Mouse (Mus musculus): ENCODE data around the gene Irf8. TPM values are rescaled to one million over a fixed set of nuclear protein-coding genes. Genes with fewer than 3 reads are reported as not detected.

Gene Irf8
- total and polyA plus RNA-seq, 3 experiments: 0.05 to 0.07 TPM; not detected in 1

GRCm38 (mm10) chr8:120737166-120737565 lies 1.0 kb downstream of the Irf8 start:
- ATAC-seq (ENCODE audit: extremely low read depth, insufficient number of reproducible peaks, low FRiP score, poor library complexity, severe bottlenecking): no peak

GRCm38 (mm10) chr8:120738771-120739170 lies 2.6 kb downstream of the Irf8 start:
- Histone ChIP-seq H3K4me3 (ENCODE audit: low read depth, low read length) (no peak overlapping the region), H3K27me3 (ENCODE audit: insufficient read depth, low read length) (no peaks in the 10 kb centered on the region)

More at GRCm38 (mm10) chr8:120737166-120737565, 1.0 kb downstream of the Irf8 start:
- H3K27me3 ChIP-seq (ENCODE audit: insufficient read depth, low read length): no peaks in the 10 kb centered on the region
- H3K36me3 ChIP-seq (replicated peaks): no peaks in the 10 kb centered on the region
- no peak overlapping the region for H3K4me3 ChIP-seq (ENCODE audit: low read depth, low read length)
- peaks cover 85% of the 10 kb centered on the region for H3K9me3 ChIP-seq (replicated peaks)
- TF ChIP-seq TAL1 (conservative IDR thresholded peaks at IDR 0.05; ENCODE audit: low read depth, low read length) (no peak), GATA1 (IDR thresholded peaks at IDR 0.05; ENCODE audit: borderline replicate concordance, low read length) (no peak), GATA2 (IDR thresholded peaks at IDR 0.05; ENCODE audit: borderline replicate concordance, low read depth, low read length) (no peak), POLR2AphosphoS5 (IDR thresholded peaks at IDR 0.05; ENCODE audit: insufficient replicate concordance, low read depth, low read length) (no peak), CTCF (IDR thresholded peaks at IDR 0.05; ENCODE audit: low read depth, low read length) (no peak)
- DNase-seq (ENCODE audit: low spot score): no peak
- no peaks in the 10 kb centered on the region for H3K4me1 ChIP-seq (ENCODE audit: insufficient read depth, low read depth, low read length)

GRCm38 (mm10) chr8:120739526-120739925 lies 3.4 kb downstream of the Irf8 start:
- ATAC-seq (ENCODE audit: extremely low read depth, insufficient number of reproducible peaks, low FRiP score, poor library complexity, severe bottlenecking) (no peak), DNase-seq (ENCODE audit: low spot score) (no peak)
- H3K4me3 ChIP-seq (ENCODE audit: low read depth, low read length): no peak overlapping the region
- H3K27me3 ChIP-seq (ENCODE audit: insufficient read depth, low read length): no peaks in the 10 kb centered on the region
- TF ChIP-seq TAL1 (conservative IDR thresholded peaks at IDR 0.05; ENCODE audit: low read depth, low read length) (no peak), GATA2 (IDR thresholded peaks at IDR 0.05; ENCODE audit: borderline replicate concordance, low read depth, low read length) (no peak), CTCF (IDR thresholded peaks at IDR 0.05; ENCODE audit: low read depth, low read length) (no peak), POLR2AphosphoS5 (IDR thresholded peaks at IDR 0.05; ENCODE audit: insufficient replicate concordance, low read depth, low read length) (no peak)
- H3K9me3 ChIP-seq (replicated peaks): peaks cover 86% of the 10 kb centered on the region
- no peaks in the 10 kb centered on the region for H3K4me1 ChIP-seq (ENCODE audit: insufficient read depth, low read depth, low read length)
- no peaks in the 10 kb centered on the region for H3K36me3 ChIP-seq (replicated peaks)

More at GRCm38 (mm10) chr8:120738771-120739170, 2.6 kb downstream of the Irf8 start:
- ATAC-seq (ENCODE audit: extremely low read depth, insufficient number of reproducible peaks, low FRiP score, poor library complexity, severe bottlenecking) (no peak), DNase-seq (ENCODE audit: low spot score) (no peak)
- H3K36me3 ChIP-seq (replicated peaks): no peaks in the 10 kb centered on the region
- peaks cover 85% of the 10 kb centered on the region for H3K9me3 ChIP-seq (replicated peaks)
- no peaks in the 10 kb centered on the region for H3K4me1 ChIP-seq (ENCODE audit: insufficient read depth, low read depth, low read length)
- TF ChIP-seq TAL1 (conservative IDR thresholded peaks at IDR 0.05; ENCODE audit: low read depth, low read length): no peak
- no peak for TF ChIP-seq POLR2AphosphoS5 (IDR thresholded peaks at IDR 0.05; ENCODE audit: insufficient replicate concordance, low read depth, low read length)
- no peak for TF ChIP-seq GATA1 (IDR thresholded peaks at IDR 0.05; ENCODE audit: borderline replicate concordance, low read length)
- no peak for TF ChIP-seq GATA2 (IDR thresholded peaks at IDR 0.05; ENCODE audit: borderline replicate concordance, low read depth, low read length)
- no peak for TF ChIP-seq CTCF (IDR thresholded peaks at IDR 0.05; ENCODE audit: low read depth, low read length)

GRCm38 (mm10) chr8:120740579-120740978 lies 4.4 kb downstream of the Irf8 start:
- H3K4me1 ChIP-seq (ENCODE audit: insufficient read depth, low read depth, low read length): no peaks in the 10 kb centered on the region
- no peak for ATAC-seq (ENCODE audit: extremely low read depth, insufficient number of reproducible peaks, low FRiP score, poor library complexity, severe bottlenecking)

GRCm38 (mm10) chr8:120741001-120741400 lies 4.8 kb downstream of the Irf8 start:
- ATAC-seq (ENCODE audit: extremely low read depth, insufficient number of reproducible peaks, low FRiP score, poor library complexity, severe bottlenecking): no peak
- no peak for TF ChIP-seq POLR2AphosphoS5 (IDR thresholded peaks at IDR 0.05; ENCODE audit: insufficient replicate concordance, low read depth, low read length)
- TF ChIP-seq CTCF (IDR thresholded peaks at IDR 0.05; ENCODE audit: low read depth, low read length): no peak
- no peak for TF ChIP-seq TAL1 (conservative IDR thresholded peaks at IDR 0.05; ENCODE audit: low read depth, low read length)
- TF ChIP-seq GATA2 (IDR thresholded peaks at IDR 0.05; ENCODE audit: borderline replicate concordance, low read depth, low read length): no peak
- no peak for TF ChIP-seq GATA1 (IDR thresholded peaks at IDR 0.05; ENCODE audit: borderline replicate concordance, low read length)

More at GRCm38 (mm10) chr8:120740579-120740978, 4.4 kb downstream of the Irf8 start:
- no peak for TF ChIP-seq CTCF (IDR thresholded peaks at IDR 0.05; ENCODE audit: low read depth, low read length)
- Histone ChIP-seq H3K36me3 (replicated peaks) (no peaks in the 10 kb centered on the region), H3K9me3 (replicated peaks) (peaks cover 91% of the 10 kb centered on the region), H3K27me3 (ENCODE audit: insufficient read depth, low read length) (no peaks in the 10 kb centered on the region), H3K4me3 (ENCODE audit: low read depth, low read length) (no peak overlapping the region)
- DNase-seq (ENCODE audit: low spot score): no peak

GRCm38 (mm10) chr8:120741815-120742530 lies 5.8 kb downstream of the Irf8 start:
- H3K9me3 ChIP-seq (replicated peaks): peaks cover 92% of the 10 kb centered on the region
- TF ChIP-seq GATA1 (IDR thresholded peaks at IDR 0.05; ENCODE audit: borderline replicate concordance, low read length) (no peak), CTCF (IDR thresholded peaks at IDR 0.05; ENCODE audit: low read depth, low read length) (no peak), GATA2 (IDR thresholded peaks at IDR 0.05; ENCODE audit: borderline replicate concordance, low read depth, low read length) (no peak), POLR2AphosphoS5 (IDR thresholded peaks at IDR 0.05; ENCODE audit: insufficient replicate concordance, low read depth, low read length) (no peak), TAL1 (conservative IDR thresholded peaks at IDR 0.05; ENCODE audit: low read depth, low read length) (no peak)
- H3K4me1 ChIP-seq (ENCODE audit: insufficient read depth, low read depth, low read length): no peaks in the 10 kb centered on the region
- DNase-seq (ENCODE audit: low spot score) (no peak), ATAC-seq (ENCODE audit: extremely low read depth, insufficient number of reproducible peaks, low FRiP score, poor library complexity, severe bottlenecking) (no peak)
- no peaks in the 10 kb centered on the region for H3K27me3 ChIP-seq (ENCODE audit: insufficient read depth, low read length)
- H3K4me3 ChIP-seq (ENCODE audit: low read depth, low read length): no peak overlapping the region
- no peaks in the 10 kb centered on the region for H3K36me3 ChIP-seq (replicated peaks)

More at GRCm38 (mm10) chr8:120741001-120741400, 4.8 kb downstream of the Irf8 start:
- no peaks in the 10 kb centered on the region for H3K36me3 ChIP-seq (replicated peaks)
- peaks cover 91% of the 10 kb centered on the region for H3K9me3 ChIP-seq (replicated peaks)
- H3K4me3 ChIP-seq (ENCODE audit: low read depth, low read length): no peak overlapping the region
- no peak for DNase-seq (ENCODE audit: low spot score)
- no peaks in the 10 kb centered on the region for H3K27me3 ChIP-seq (ENCODE audit: insufficient read depth, low read length)
- no peaks in the 10 kb centered on the region for H3K4me1 ChIP-seq (ENCODE audit: insufficient read depth, low read depth, low read length)
